In genomic region chr11:95831641-95832040, GRCm38 (mm10) we compare ENCODE assay signal across 9 mouse cellular contexts. TPM values are rescaled to one million over a fixed set of nuclear protein-coding genes. Genes with fewer than 3 reads are reported as not detected.
DNase-seq lines count a peak whose midpoint lies in the region; ATAC-seq and TF ChIP-seq lines count a peak whose summit lies in the region.
"Had no signal": no experiment of that assay in that cellular context is flagged by ENCODE, and none has a peak within 500 bp of the region (broad histone marks: within the 10 kb centered on the region; RNA-seq: fewer than 3 reads in every experiment).

No protein-coding gene starts in this region.

- no peak overlapping the region for H3K4me2 ChIP-seq in hindbrain, embryonic 16.5 days (ENCODE audit: low read length)
- H3K4me2 ChIP-seq in embryonic facial prominence, embryonic 13.5 days = peak overlapping the region; percentile 60
- H3K4me2 ChIP-seq in liver, embryonic 13.5 days = peak overlapping the region; percentile 63

- H3K4me1 ChIP-seq in hindbrain, embryonic 10.5 days (replicated peaks) = peaks cover 73% of the 10 kb centered on the region
- peaks cover 20% of the 10 kb centered on the region for H3K4me1 ChIP-seq in hindbrain, embryonic 16.5 days (ENCODE audit: control insufficient read depth, insufficient read depth, low read depth, low read length)
- H3K4me1 ChIP-seq in MEL (ENCODE audit: control insufficient read depth in 1 of 2, insufficient read depth in 2 of 2, low read length in 2 of 2) = peaks cover 32 to 59% of the 10 kb centered on the region in 2 experiments
- peaks cover 41% of the 10 kb centered on the region for H3K4me1 ChIP-seq in embryonic facial prominence, embryonic 13.5 days
- peaks cover 85% of the 10 kb centered on the region for H3K4me1 ChIP-seq in liver, embryonic 13.5 days (replicated peaks)

- no peak for ATAC-seq in hindbrain, embryonic 16.5 days
- no peak for ATAC-seq in embryonic facial prominence, embryonic 13.5 days (ENCODE audit: insufficient number of reproducible peaks, insufficient read depth, low FRiP score, low TSS enrichment, low read depth)
- no peak for ATAC-seq in liver, embryonic 13.5 days (ENCODE audit: low read depth)

- peak; percentile 55 for DNase-seq in hindbrain, embryonic 10.5 days (ENCODE audit: low spot score)
- DNase-seq in MEL (ENCODE audit: low read depth, low spot score) = no peak
- DNase-seq in liver, embryonic 13.5 days = no peak
- DNase-seq in adrenal gland, postnatal 36 days = no peak
- DNase-seq in ovary, adult 18-20 months (ENCODE audit: low spot score) = no peak
- no peak for DNase-seq in gastrocnemius, adult 18-20 months (ENCODE audit: low spot score)

- peak in 2 of 3 experiments; percentile 18 to 19; a peak in 4 of 6 replicates for TF ChIP-seq CTCF in MEL (IDR thresholded peaks at IDR 0.05 in 2 of 3, conservative IDR thresholded peaks at IDR 0.05 in 1 of 3; ENCODE audit: control insufficient read depth in 1 of 3, insufficient read depth in 1 of 3, low read depth in 2 of 3, low read length in 3 of 3, poor library complexity in 1 of 3, severe bottlenecking in 1 of 3)

- H3K4me3 ChIP-seq in hindbrain, embryonic 10.5 days = 0 out of 2 replicates have a peak overlapping the region, but pooled peaks have one; percentile 41
- H3K4me3 ChIP-seq in hindbrain, embryonic 16.5 days (ENCODE audit: low read length) = no peak overlapping the region
- no peak overlapping the region for H3K4me3 ChIP-seq in MEL (ENCODE audit: control insufficient read depth in 1 of 2, insufficient read depth in 1 of 2, low read depth in 2 of 2, low read length in 2 of 2)
- H3K4me3 ChIP-seq in embryonic facial prominence, embryonic 13.5 days = peak overlapping the region; percentile 36
- peak overlapping the region; percentile 46 for H3K4me3 ChIP-seq in liver, embryonic 13.5 days (replicated peaks)

- H3K9me3 ChIP-seq in hindbrain, embryonic 10.5 days = no peaks in the 10 kb centered on the region
- no peaks in the 10 kb centered on the region for H3K9me3 ChIP-seq in hindbrain, embryonic 16.5 days (ENCODE audit: control insufficient read depth, low read length)
- no peaks in the 10 kb centered on the region for H3K9me3 ChIP-seq in MEL (replicated peaks; ENCODE audit: insufficient read depth, low read length)
- no peaks in the 10 kb centered on the region for H3K9me3 ChIP-seq in embryonic facial prominence, embryonic 13.5 days
- H3K9me3 ChIP-seq in liver, embryonic 13.5 days (replicated peaks) = no peaks in the 10 kb centered on the region

- peaks cover 99% of the 10 kb centered on the region for H3K27me3 ChIP-seq in hindbrain, embryonic 10.5 days (ENCODE audit: insufficient read depth, poor library complexity, severe bottlenecking)
- H3K27me3 ChIP-seq in hindbrain, embryonic 16.5 days (replicated peaks; ENCODE audit: control insufficient read depth, insufficient read depth, low read length) = peaks cover 75% of the 10 kb centered on the region
- H3K27me3 ChIP-seq in MEL (ENCODE audit: control insufficient read depth in 1 of 2, insufficient read depth in 2 of 2, low read length in 2 of 2) = no peaks in the 10 kb centered on the region
- peaks cover 99% of the 10 kb centered on the region for H3K27me3 ChIP-seq in embryonic facial prominence, embryonic 13.5 days
- H3K27me3 ChIP-seq in liver, embryonic 13.5 days = peaks cover 77% of the 10 kb centered on the region

- H3K79me2 ChIP-seq in MEL (ENCODE audit: control insufficient read depth, insufficient read depth, low read length, poor library complexity) = no peaks in the 10 kb centered on the region; the same call in 1 of the 2 replicates

- no peak for TF ChIP-seq RAD21 in MEL (IDR thresholded peaks at IDR 0.05; ENCODE audit: low read depth, low read length)

- no peak for TF ChIP-seq POLR2A in MEL (IDR thresholded peaks at IDR 0.05; ENCODE audit: control insufficient read depth in 1 of 2, insufficient read depth in 1 of 2, low read depth in 1 of 2, low read length in 2 of 2, poor library complexity in 1 of 2)

- no peaks in the 10 kb centered on the region for H3K36me3 ChIP-seq in hindbrain, embryonic 10.5 days
- no peaks in the 10 kb centered on the region for H3K36me3 ChIP-seq in hindbrain, embryonic 16.5 days (ENCODE audit: control insufficient read depth, insufficient read depth, low read length)
- peaks cover 0 to 33% of the 10 kb centered on the region in 2 experiments; a peak in 2 of 4 replicates for H3K36me3 ChIP-seq in MEL (ENCODE audit: control insufficient read depth in 1 of 2, insufficient read depth in 2 of 2, low read length in 2 of 2)
- H3K36me3 ChIP-seq in embryonic facial prominence, embryonic 13.5 days = no peaks in the 10 kb centered on the region
- H3K36me3 ChIP-seq in liver, embryonic 13.5 days = peaks cover 23% of the 10 kb centered on the region

- WGBS in hindbrain, embryonic 10.5 days = 5% methylated on average over 15 of the region's 15 CpGs
- 6% methylated on average over 15 of the region's 15 CpGs for WGBS in hindbrain, embryonic 16.5 days
- WGBS in embryonic facial prominence, embryonic 13.5 days = 3% methylated on average over 15 of the region's 15 CpGs
- WGBS in liver, embryonic 13.5 days (ENCODE audit: insufficient replicate concordance) = 6% methylated on average over 15 of the region's 15 CpGs

- no peak overlapping the region for H3K9ac ChIP-seq in hindbrain, embryonic 16.5 days (ENCODE audit: low read depth, low read length)
- no peak overlapping the region for H3K9ac ChIP-seq in MEL (ENCODE audit: control insufficient read depth, low read depth, low read length, poor library complexity, severe bottlenecking)
- 0 out of 2 replicates have a peak overlapping the region, but pooled peaks have one; percentile 61 for H3K9ac ChIP-seq in embryonic facial prominence, embryonic 13.5 days
- H3K9ac ChIP-seq in liver, embryonic 13.5 days = peak overlapping the region; percentile 45; the same call in 1 of the 2 replicates

- no peak overlapping the region; the same call in 1 of the 2 replicates for H3K27ac ChIP-seq in hindbrain, embryonic 10.5 days
- H3K27ac ChIP-seq in hindbrain, embryonic 16.5 days (ENCODE audit: low read depth, low read length) = no peak overlapping the region
- no peak overlapping the region for H3K27ac ChIP-seq in MEL (ENCODE audit: control insufficient read depth, low read depth, low read length)
- no peak overlapping the region for H3K27ac ChIP-seq in embryonic facial prominence, embryonic 13.5 days
- H3K27ac ChIP-seq in liver, embryonic 13.5 days = no peak overlapping the region

- TF ChIP-seq EP300 in MEL (IDR thresholded peaks at IDR 0.05; ENCODE audit: low read depth in 1 of 2, low read length in 2 of 2) = no peak

TF ChIP-seq in MEL, 35 proteins besides CTCF, POLR2A, EP300 and RAD21:
- TF ChIP-seq POLR2AphosphoS5 (IDR thresholded peaks at IDR 0.05; ENCODE audit: borderline replicate concordance, low read depth, low read length) = no peak
- TF ChIP-seq GATA1 (IDR thresholded peaks at IDR 0.05; ENCODE audit: low read depth, low read length) = no peak
- no peak for TF ChIP-seq ZC3H11A (IDR thresholded peaks at IDR 0.05; ENCODE audit: low read depth, low read length)
- no peak for TF ChIP-seq MYB (IDR thresholded peaks at IDR 0.05; ENCODE audit: low read depth, low read length)
- no peak for TF ChIP-seq ZKSCAN1 (IDR thresholded peaks at IDR 0.05; ENCODE audit: low read depth, low read length)
- TF ChIP-seq MAFK (IDR thresholded peaks at IDR 0.05; ENCODE audit: borderline replicate concordance, low read depth, low read length) = no peak
- TF ChIP-seq TBP (IDR thresholded peaks at IDR 0.05; ENCODE audit: low read depth, low read length) = no peak
- no peak for TF ChIP-seq NELFE (IDR thresholded peaks at IDR 0.05; ENCODE audit: low read depth, low read length)
- no peak for TF ChIP-seq ETS1 (IDR thresholded peaks at IDR 0.05; ENCODE audit: low read depth, low read length)
- TF ChIP-seq TAL1 (IDR thresholded peaks at IDR 0.05; ENCODE audit: low read length) = no peak

RNA-seq across cellular contexts. Expression of gene Gngt2, which starts 5.4 kb away (rescaled TPM):
- polyA plus RNA-seq in hindbrain, embryonic 10.5 days (2016; fragmentation: Nextera tagmentation; extraction: Ambion mirVana) = 7.9 and 8.4 TPM in 2 replicates
- polyA plus RNA-seq in hindbrain, embryonic 16.5 days (2015; fragmentation: Nextera tagmentation; extraction: Ambion mirVana) = 3.7 and 3.9 TPM in 2 replicates
- total RNA-seq in MEL (2012; rRNA removed) = 23.5 and 24.0 TPM in 2 replicates
- polyA plus RNA-seq in MEL (2012; ENCODE audit: insufficient read depth in 1 of 2, insufficient read length in 2 of 2, low read depth in 1 of 2, low replicate concordance in 2 of 2, missing spikeins in 1 of 2) = 10 to 100 TPM in 1 of 2 experiments, not detected in 1; 25.9 TPM
- polyA plus RNA-seq in embryonic facial prominence, embryonic 13.5 days (2015; fragmentation: Nextera tagmentation; extraction: Ambion mirVana) = 12.9 and 13.3 TPM in 2 replicates
- polyA plus RNA-seq in liver, embryonic 13.5 days (2015; fragmentation: Nextera tagmentation; extraction: Ambion mirVana) = 13.8 and 15.3 TPM in 2 replicates
- total RNA-seq in adrenal gland, postnatal 36 days (2021) = 10 to 100 TPM; 14.3 to 30.9 TPM
- total RNA-seq in gastrocnemius, adult 18-20 months (2021) = 1 to 10 TPM; 5.5 to 6.9 TPM

RNA-seq across cellular contexts. Expression of gene Phospho1, which starts 7.3 kb away (rescaled TPM):
- 0.42 and 0.86 TPM in 2 replicates for polyA plus RNA-seq in hindbrain, embryonic 10.5 days (2016; fragmentation: Nextera tagmentation; extraction: Ambion mirVana)
- polyA plus RNA-seq in hindbrain, embryonic 16.5 days (2015; fragmentation: Nextera tagmentation; extraction: Ambion mirVana) = 0.54 TPM in 1 of 2 replicates, not detected in the other
- total RNA-seq in MEL (2012; rRNA removed) = 15.4 and 17.7 TPM in 2 replicates
- polyA plus RNA-seq in MEL (2012; ENCODE audit: insufficient read depth in 1 of 2, insufficient read length in 2 of 2, low read depth in 1 of 2, low replicate concordance in 2 of 2, missing spikeins in 1 of 2) = 10 to 100 TPM in 1 of 2 experiments, not detected in 1; 76.0 TPM
- 2.3 and 4.6 TPM in 2 replicates for polyA plus RNA-seq in embryonic facial prominence, embryonic 13.5 days (2015; fragmentation: Nextera tagmentation; extraction: Ambion mirVana)
- polyA plus RNA-seq in liver, embryonic 13.5 days (2015; fragmentation: Nextera tagmentation; extraction: Ambion mirVana) = 5.2 and 6.2 TPM in 2 replicates
- total RNA-seq in adrenal gland, postnatal 36 days (2021) = 100 to 1,000 TPM; 119 to 160 TPM
- 100 to 1,000 TPM; 355 to 388 TPM for total RNA-seq in gastrocnemius, adult 18-20 months (2021)
- polyA plus RNA-seq: neural tube, embryonic 11.5 days had no signal

RNA-seq across cellular contexts. Expression of gene Abi3, which starts 10.6 kb away (rescaled TPM):
- polyA plus RNA-seq in hindbrain, embryonic 10.5 days (2016; fragmentation: Nextera tagmentation; extraction: Ambion mirVana) = 3.5 and 4.4 TPM in 2 replicates
- 2.4 and 2.6 TPM in 2 replicates for polyA plus RNA-seq in hindbrain, embryonic 16.5 days (2015; fragmentation: Nextera tagmentation; extraction: Ambion mirVana)
- 3.2 and 3.3 TPM in 2 replicates for total RNA-seq in MEL (2012; rRNA removed)
- polyA plus RNA-seq in MEL (2012; ENCODE audit: insufficient read depth in 1 of 2, insufficient read length in 2 of 2, low read depth in 1 of 2, low replicate concordance in 2 of 2, missing spikeins in 1 of 2) = 10 to 100 TPM in 1 of 2 experiments, not detected in 1; 15.4 TPM
- polyA plus RNA-seq in embryonic facial prominence, embryonic 13.5 days (2015; fragmentation: Nextera tagmentation; extraction: Ambion mirVana) = 4.4 and 7.9 TPM in 2 replicates
- 5.8 and 6.3 TPM in 2 replicates for polyA plus RNA-seq in liver, embryonic 13.5 days (2015; fragmentation: Nextera tagmentation; extraction: Ambion mirVana)
- total RNA-seq in adrenal gland, postnatal 36 days (2021) = 10 to 100 TPM; 11.3 to 19.3 TPM
- total RNA-seq in gastrocnemius, adult 18-20 months (2021) = 1 to 10 TPM; 3.0 to 4.2 TPM

Comparison
In these comparisons a context has a peak if more than half of its experiments do, and no peak if none do; other contexts are left out.
1. H3K4me3 ChIP-seq: peak in hindbrain, embryonic 10.5 days (single experiment), embryonic facial prominence, embryonic 13.5 days (single experiment) and liver, embryonic 13.5 days (single experiment); none in hindbrain, embryonic 16.5 days (single experiment) and MEL (0 of 2).
2. H3K9ac ChIP-seq: peak in embryonic facial prominence, embryonic 13.5 days (single experiment) and liver, embryonic 13.5 days (single experiment); none in hindbrain, embryonic 16.5 days (single experiment) and MEL (single experiment).